Mouse (Mus musculus) liver, postnatal 0 days (tissue): ENCODE measurements around the gene Polk.

ENCODE experiments used
- CTCF ChIP-seq: sonication (generic); IDR thresholded peaks from 2 replicates; pipeline ENCODE4 v1.5.1; 2016; ENCODE audit warnings: antibody characterized with exemption, low read depth
- EP300 ChIP-seq: IDR thresholded peaks from 2 replicates; pipeline ENCODE4 v1.6.1; 2016; ENCODE audit warnings: antibody characterized with exemption, low read depth, mild to moderate bottlenecking

DNA sequence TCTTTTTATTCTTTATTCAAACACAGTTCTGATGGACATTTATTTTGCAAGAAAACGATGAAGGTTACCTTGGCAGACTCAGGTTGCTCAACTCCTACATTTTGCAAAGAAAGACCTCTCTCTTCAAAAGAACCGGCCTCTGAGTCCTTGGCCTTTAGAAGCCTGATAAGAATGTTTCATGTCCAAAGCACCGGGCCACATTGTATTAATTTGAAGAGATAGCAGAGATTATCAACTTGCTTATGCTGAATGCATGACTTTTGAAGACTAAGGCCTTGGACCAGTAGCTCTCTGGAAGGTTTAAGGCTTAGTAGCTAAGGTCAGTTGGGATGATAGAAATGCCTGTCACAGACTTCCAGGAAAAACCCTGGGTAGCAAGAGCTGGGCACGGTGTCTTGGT lies 65.2 kb downstream of the Polk start:
- no peak for TF ChIP-seq EP300
- TF ChIP-seq CTCF = no peak
